Mouse (Mus musculus) large intestine, adult 2 months (tissue): Measurements from ENCODE around the gene Lamc3. TPM values are rescaled to one million over a fixed set of nuclear protein-coding genes. Genes with fewer than 3 reads are reported as not detected.

Experiments
- DNase-seq: peaks from one replicate; pipeline ENCODE4 v3.0.0-alpha.2; 2012; ENCODE audit warnings: low read depth, low spot score
- WGBS: fragments of 180-500 bp; shearing (Covaris S2); methylation state at CpG from one replicate; pipeline ENCODE4 v1.1.7; 2018; 5-methylcytosine and 5-hydroxymethylcytosine counted together
- polyA plus RNA-seq: library from polyadenylated mRNA; depleted of rRNA; stranded (reverse); fragments of >200 nt; gene quantifications from 2 replicates; pipeline ENCODE4 v1.2.3, GENCODE M21; 2012; rRNA removed

Lamc3 gene
- polyA plus RNA-seq: 1.2 and 2.6 TPM in 2 replicates

- DNase-seq: no peak
- 4% methylated on average over 26 of the region's 26 CpGs for WGBS
Observed at GRCm38 (mm10) chr2:31887030-31887429, at the start of gene Lamc3. Gene Lamc3 (plus strand): TSS chr2:31887291.

- DNase-seq: no peak
- WGBS: 48% methylated on average over 1 of the region's 1 CpGs
Observed at GRCm38 (mm10) chr2:31838868-31839267, 48.2 kb upstream of the Lamc3 start.

- no peak for DNase-seq
- WGBS: 10% methylated on average over 10 of the region's 10 CpGs
Observed at GRCm38 (mm10) chr2:31844729-31845136, 42.4 kb upstream of the Lamc3 start.

- 4% methylated on average over 26 of the region's 26 CpGs for WGBS
- DNase-seq: no peak
Observed at GRCm38 (mm10) chr2:31845512-31845895, 41.6 kb upstream of the Lamc3 start.

DNA sequence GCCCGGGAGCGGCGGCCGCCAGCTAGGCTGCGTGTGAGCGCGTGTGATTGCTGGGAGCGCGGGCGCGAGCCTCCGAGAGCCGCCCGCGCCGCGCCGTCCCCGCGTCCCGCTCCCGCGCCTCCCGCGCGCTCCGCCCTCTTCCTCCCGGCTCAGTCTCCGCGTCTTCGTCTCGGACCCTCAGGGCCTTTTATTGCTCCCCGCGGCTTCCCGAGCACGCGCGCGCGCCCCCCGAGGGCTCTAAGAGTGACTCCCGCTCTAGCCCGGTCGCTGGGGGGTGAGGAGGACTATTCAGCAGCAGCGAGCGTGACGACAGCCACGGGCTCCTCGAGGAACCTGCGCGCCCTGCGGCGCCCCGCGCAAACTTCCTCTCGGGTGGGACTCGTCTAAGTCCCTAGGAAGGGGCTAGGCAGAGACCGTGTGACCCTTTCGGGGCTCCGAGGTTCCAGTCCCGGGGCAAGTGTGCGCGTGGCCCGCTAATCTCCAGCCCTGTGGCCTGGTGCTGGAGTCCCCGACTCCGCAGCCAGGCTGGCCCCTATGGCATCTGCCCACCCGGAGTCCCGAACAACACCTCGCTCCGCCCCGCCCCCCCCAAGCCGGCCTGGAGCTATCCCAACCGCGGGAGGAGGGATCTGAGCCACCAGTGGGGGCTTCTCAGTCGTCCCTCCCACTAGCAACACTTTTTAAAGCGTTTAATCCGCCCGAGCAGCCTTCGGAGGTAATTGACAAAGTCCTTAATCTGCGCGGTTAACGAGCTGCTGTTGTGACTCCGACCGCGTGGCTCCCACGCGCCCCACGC lies 41.0 kb upstream of the Lamc3 start, which contains the start of gene Fibcd1:
Gene Fibcd1 (minus strand): TSS at position 110 of the 796 bp plus-strand sequence.
- no peak for DNase-seq
- WGBS: 1% methylated on average over 88 of the region's 88 CpGs

- no peak for DNase-seq
Observed at GRCm38 (mm10) chr2:31846692-31847660, 40.1 kb upstream of the Lamc3 start.

GRCm38 (mm10) chr2:31847908-31848307 lies 39.2 kb upstream of the Lamc3 start:
- WGBS: 14% methylated on average over 6 of the region's 6 CpGs
- DNase-seq: no peak

More at GRCm38 (mm10) chr2:31846692-31847660, 40.1 kb upstream of the Lamc3 start:
- 7% methylated on average over 35 of the region's 35 CpGs for WGBS

GRCm38 (mm10) chr2:31850141-31850540 lies 37.0 kb upstream of the Lamc3 start:
- WGBS: 51% methylated on average over 12 of the region's 12 CpGs
- DNase-seq: no peak

- DNase-seq: no peak
- WGBS: 73% methylated on average over 8 of the region's 8 CpGs
Observed at GRCm38 (mm10) chr2:31855991-31856390, 31.1 kb upstream of the Lamc3 start.

DNA sequence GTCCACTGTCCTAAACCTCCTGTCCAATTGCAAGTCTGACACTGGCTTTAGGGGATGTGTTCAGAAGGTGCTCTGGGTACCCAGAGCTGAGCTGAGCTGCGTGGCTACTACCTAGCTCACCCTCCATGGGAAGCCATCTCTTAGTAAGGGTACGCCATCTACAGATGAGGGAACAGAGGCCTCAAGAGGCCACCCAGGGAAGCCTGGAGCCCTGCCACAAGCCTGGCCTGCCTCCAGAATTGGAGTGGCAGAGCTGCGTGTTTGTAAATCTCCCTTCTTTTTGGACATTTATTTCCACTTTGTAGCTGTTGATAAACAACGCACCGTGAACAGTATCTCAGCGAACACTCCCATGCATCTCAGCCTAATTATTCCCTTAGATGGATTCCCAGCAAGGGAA lies 29.9 kb upstream of the Lamc3 start:
- 63% methylated on average over 6 of the region's 6 CpGs for WGBS
- no peak for DNase-seq

- WGBS: 43% methylated on average over 12 of the region's 12 CpGs
- no peak for DNase-seq
Observed at GRCm38 (mm10) chr2:31858500-31858899, 28.6 kb upstream of the Lamc3 start.

DNA sequence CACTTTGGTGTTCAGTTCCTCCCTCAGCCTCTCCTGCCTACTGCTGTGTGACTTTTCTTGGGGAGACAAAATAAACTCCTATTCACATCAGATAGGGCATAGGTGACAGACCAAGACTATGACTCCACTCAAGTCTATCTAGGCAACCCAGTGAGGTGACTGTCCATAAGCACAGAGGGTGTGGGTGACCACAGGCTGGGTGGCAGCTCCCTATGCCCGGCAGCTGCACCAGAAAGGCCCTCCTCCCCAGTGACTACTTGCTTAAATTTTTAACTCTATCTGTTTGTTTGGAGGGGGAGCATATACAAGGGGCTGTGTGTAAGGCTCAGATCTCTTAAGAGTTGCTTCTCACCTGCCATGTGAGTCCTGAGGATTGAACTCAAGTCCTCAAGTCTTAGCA lies 24.2 kb upstream of the Lamc3 start:
- DNase-seq: no peak
- 64% methylated on average over 1 of the region's 1 CpGs for WGBS

DNA sequence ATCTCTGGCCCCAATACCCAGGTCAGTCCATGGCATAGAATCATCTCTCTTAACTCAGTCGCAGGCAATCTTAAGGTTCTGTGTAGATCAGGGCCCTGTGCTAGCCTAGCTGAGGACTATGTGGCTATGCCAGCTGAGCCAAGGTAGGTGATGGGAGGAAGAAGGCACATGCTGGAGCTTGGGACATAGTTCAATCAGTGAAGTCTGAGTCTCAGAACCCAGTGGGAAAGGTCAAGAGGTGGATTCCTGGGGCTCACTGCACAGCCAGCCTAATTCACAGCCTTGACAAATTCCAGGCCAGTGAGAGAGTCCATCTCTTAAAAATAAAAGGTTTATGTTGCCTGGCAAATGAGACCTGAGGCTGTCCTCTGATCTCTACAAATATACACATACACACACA lies 23.3 kb upstream of the Lamc3 start:
- 84% methylated on average over 1 of the region's 1 CpGs for WGBS
- no peak for DNase-seq

GRCm38 (mm10) chr2:31864891-31865290 lies 22.2 kb upstream of the Lamc3 start:
- DNase-seq: no peak
- 88% methylated on average over 9 of the region's 9 CpGs for WGBS

DNA sequence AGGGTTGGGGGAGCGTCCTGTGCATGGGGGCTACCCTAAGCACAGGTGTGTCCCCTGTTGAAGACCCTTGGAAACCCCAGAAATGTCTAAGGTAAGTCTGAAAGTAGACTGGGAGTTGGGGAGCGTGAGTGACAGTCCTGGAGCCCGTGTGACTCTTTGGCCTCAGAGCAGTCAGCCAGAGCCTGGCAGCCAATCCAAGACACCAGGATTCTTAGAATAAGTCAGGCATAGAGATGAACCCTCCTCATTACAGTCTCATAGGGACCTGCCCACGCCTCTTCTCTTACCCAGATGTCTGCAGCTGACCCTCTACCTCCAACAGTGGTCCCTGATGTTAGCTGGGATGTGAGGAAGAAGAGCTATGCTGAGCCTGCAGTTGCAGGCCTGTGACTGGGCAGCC lies 21.8 kb upstream of the Lamc3 start:
- DNase-seq: no peak
- WGBS: 75% methylated on average over 4 of the region's 4 CpGs

GRCm38 (mm10) chr2:31865794-31866193 lies 21.3 kb upstream of the Lamc3 start:
- WGBS: 90% methylated on average over 2 of the region's 2 CpGs
- no peak for DNase-seq

- 75% methylated on average over 8 of the region's 8 CpGs for WGBS
- no peak for DNase-seq
Observed at GRCm38 (mm10) chr2:31867773-31868537, 19.1 kb upstream of the Lamc3 start.

DNA sequence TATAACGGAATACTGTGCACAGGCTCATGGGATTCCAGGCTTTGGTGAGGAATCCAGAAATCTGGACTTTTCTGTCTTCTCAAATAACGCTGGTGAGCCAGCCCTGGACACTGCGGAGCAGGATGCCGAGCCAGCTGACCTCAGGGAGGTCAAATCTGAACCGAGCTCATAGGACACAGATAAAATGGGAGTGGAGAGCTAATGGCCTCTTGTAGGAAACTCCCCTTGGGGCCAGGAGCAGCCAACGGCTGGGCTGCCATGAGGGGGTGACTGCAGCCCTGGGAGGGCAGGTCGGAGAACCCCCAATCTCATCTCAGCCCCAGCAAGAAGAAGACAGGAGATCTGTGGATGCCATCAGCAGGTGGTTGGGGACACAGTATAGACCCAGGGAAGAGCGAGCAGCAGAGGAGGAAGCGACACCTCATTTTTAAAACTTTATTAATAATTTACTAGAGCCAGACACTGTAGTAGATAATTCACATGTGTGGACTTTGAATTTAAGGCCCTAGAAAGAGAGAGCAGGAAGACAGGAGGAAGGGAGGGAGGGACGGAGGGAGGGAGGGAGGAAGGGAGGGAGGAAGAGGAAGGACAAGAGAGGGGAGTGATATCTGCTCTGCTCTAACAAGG lies 18.4 kb upstream of the Lamc3 start:
- 25% methylated on average over 10 of the region's 10 CpGs for WGBS
- no peak for DNase-seq

- 94% methylated on average over 5 of the region's 5 CpGs for WGBS
- DNase-seq: no peak
Observed at GRCm38 (mm10) chr2:31869692-31870091, 17.4 kb upstream of the Lamc3 start.
